Mouse (Mus musculus): ENCODE measurements around the gene Nwd2. TPM values are rescaled to one million over a fixed set of nuclear protein-coding genes. Genes with fewer than 3 reads are reported as not detected.

The Nwd2 gene
- total and polyA plus RNA-seq, 2 experiments from 2014 or later, result 13.7 to 21.0 TPM

DNA sequence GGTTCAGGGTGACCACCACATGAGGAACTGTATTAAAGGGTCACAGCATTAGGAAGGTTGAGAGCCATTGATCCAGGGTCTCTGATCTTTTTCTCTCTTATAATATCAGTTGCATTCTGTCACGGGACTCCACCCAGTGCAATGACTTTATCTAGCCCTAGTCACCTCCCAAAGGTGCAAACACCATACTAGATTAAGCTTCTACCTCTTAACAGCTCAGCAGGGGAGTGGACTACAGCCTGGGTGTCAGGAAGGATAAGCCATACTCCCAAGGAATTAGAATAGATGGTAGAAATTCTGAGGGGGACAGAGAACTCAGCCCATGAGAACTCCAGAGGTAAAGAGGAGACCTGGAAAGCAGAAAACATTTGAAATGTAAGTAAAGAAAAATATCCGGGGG is 188.9 kb downstream of the Nwd2 start:
- WGBS, result 89% methylated on average over 2 of the region's 2 CpGs
- Histone ChIP-seq H3K4me2 (ENCODE audit: low read depth, low read length, poor library complexity, severe bottlenecking) (no peak overlapping the region), H3K27me3 (ENCODE audit: insufficient read depth, low read length) (no peaks in the 10 kb centered on the region), H3K27ac (ENCODE audit: low read depth, low read length) (no peak overlapping the region), H3K36me3 (ENCODE audit: insufficient read depth, low read length) (no peaks in the 10 kb centered on the region), H3K4me3 (ENCODE audit: low read depth, low read length) (no peak overlapping the region), H3K9ac (replicated peaks; ENCODE audit: low read length, poor library complexity, severe bottlenecking) (no peak overlapping the region), H3K9me3 (ENCODE audit: low read length) (no peaks in the 10 kb centered on the region), H3K4me1 (ENCODE audit: insufficient read depth, low read length) (no peaks in the 10 kb centered on the region)
- DNase-seq (ENCODE audit: low spot score) (no peak), ATAC-seq (ENCODE audit: low FRiP score) (no peak)
- no peak for TF ChIP-seq CTCF (IDR thresholded peaks at IDR 0.05)

DNA sequence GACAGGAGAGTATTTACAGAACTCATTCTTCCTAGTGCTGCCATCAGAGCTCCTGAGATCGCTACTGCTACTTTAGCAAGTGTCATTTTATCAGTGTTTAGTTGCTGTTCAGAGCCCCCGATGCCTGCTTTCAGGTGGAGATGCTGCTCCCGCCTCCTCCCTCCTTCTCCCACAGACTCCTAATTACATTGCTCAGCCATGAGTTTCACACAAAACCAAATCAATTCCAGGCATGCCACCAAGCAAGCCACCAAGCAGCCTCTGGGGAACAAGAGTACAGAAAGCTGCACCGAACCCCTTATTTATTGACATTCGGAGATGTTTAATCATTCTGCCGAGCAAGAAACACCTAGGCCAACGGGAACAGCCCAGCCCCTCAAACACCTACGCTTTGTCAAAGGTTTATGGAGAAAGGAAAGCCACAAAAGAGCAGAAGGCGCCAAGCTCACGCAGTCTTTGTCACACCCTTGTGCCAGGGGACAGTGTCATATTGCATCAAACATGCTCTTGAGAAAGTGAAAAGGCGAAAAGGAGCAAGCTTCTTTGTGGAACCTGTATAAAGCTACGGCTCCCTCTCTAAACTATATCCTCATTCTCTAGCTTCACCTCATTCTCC is 191.0 kb downstream of the Nwd2 start:
- no peak for ATAC-seq (ENCODE audit: low FRiP score)
- 72% methylated on average over 12 of the region's 12 CpGs for WGBS

DNA sequence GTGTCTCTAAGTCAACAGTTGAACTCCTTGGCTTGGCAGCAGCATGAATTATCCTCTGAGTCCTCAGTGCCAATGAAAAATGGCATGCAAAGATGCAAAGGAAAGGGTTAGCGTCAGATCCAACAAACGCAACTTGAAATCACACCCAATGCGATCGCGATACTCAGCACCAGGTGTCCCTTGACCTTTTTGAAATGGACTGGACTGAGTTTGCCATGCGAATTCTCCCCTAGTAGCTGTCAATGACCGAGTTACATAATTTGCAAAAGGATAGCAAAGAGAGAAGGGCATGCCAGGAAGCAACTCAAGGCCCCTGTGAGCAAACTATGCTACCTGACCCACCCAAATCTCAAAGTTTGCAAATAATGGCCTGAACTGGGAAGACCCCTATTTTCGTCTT is 198.2 kb downstream of the Nwd2 start:
- no peaks in the 10 kb centered on the region for H3K4me1 ChIP-seq (ENCODE audit: insufficient read depth, low read length)
- H3K9ac ChIP-seq (replicated peaks; ENCODE audit: low read length, poor library complexity, severe bottlenecking), result no peak overlapping the region
- TF ChIP-seq CTCF (IDR thresholded peaks at IDR 0.05), result no peak
- no peaks in the 10 kb centered on the region for H3K27me3 ChIP-seq (ENCODE audit: insufficient read depth, low read length)
- ATAC-seq (ENCODE audit: low FRiP score), result no peak
- no peaks in the 10 kb centered on the region for H3K36me3 ChIP-seq (ENCODE audit: insufficient read depth, low read length)
- DNase-seq (ENCODE audit: low spot score), result no peak
- WGBS, result 97% methylated on average over 8 of the region's 8 CpGs
- no peaks in the 10 kb centered on the region for H3K9me3 ChIP-seq (ENCODE audit: low read length)
- H3K4me2 ChIP-seq (ENCODE audit: low read depth, low read length, poor library complexity, severe bottlenecking), result no peak overlapping the region
- no peak overlapping the region for H3K27ac ChIP-seq (ENCODE audit: low read depth, low read length)
- H3K4me3 ChIP-seq (ENCODE audit: low read depth, low read length), result no peak overlapping the region

More for the DNA sequence above, 191.0 kb downstream of the Nwd2 start:
- Histone ChIP-seq H3K9me3 (ENCODE audit: low read length) (no peaks in the 10 kb centered on the region), H3K4me1 (ENCODE audit: insufficient read depth, low read length) (no peaks in the 10 kb centered on the region), H3K27ac (ENCODE audit: low read depth, low read length) (no peak overlapping the region), H3K4me2 (ENCODE audit: low read depth, low read length, poor library complexity, severe bottlenecking) (no peak overlapping the region), H3K9ac (replicated peaks; ENCODE audit: low read length, poor library complexity, severe bottlenecking) (no peak overlapping the region), H3K4me3 (ENCODE audit: low read depth, low read length) (no peak overlapping the region), H3K27me3 (ENCODE audit: insufficient read depth, low read length) (no peaks in the 10 kb centered on the region), H3K36me3 (ENCODE audit: insufficient read depth, low read length) (no peaks in the 10 kb centered on the region)
- no peak for TF ChIP-seq CTCF (IDR thresholded peaks at IDR 0.05)
- DNase-seq (ENCODE audit: low spot score), result peak; percentile 24

DNA sequence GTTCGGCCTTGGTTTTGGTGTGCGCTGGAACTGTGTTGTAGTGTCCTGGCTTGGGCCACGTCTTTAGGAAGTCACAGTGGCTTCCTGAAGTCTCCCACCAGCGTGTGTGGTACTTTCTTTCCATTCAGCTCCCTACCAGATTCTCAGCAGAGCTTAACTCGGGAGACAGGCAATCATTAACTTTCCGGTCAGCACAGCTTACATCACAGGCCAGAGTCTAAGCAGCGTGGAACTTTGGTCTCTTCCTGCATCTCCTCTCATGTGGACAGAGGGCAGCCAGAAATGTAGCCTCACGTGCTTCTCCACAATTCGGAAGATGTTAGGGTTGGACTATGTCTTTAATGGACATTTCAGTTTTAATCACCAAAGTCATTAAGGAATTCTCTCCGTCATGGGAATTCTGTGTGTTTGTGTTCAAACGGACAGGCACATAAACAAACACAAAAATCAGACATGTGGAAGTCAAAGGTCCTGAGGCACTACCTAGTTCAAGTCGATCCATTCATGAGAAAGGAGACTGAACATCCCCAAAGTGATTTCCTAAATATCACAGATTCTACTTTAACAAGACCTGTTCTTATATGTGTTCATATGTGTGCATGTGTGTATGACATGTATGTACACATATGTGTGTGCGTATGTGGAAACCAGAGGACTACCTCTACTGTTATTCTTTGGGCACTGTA is 198.8 kb downstream of the Nwd2 start:
- DNase-seq (ENCODE audit: low spot score) (no peak), ATAC-seq (ENCODE audit: low FRiP score) (no peak)
- Histone ChIP-seq H3K4me3 (ENCODE audit: low read depth, low read length) (no peak overlapping the region), H3K9ac (replicated peaks; ENCODE audit: low read length, poor library complexity, severe bottlenecking) (no peak overlapping the region), H3K36me3 (ENCODE audit: insufficient read depth, low read length) (no peaks in the 10 kb centered on the region), H3K4me2 (ENCODE audit: low read depth, low read length, poor library complexity, severe bottlenecking) (no peak overlapping the region), H3K4me1 (ENCODE audit: insufficient read depth, low read length) (no peaks in the 10 kb centered on the region), H3K27me3 (ENCODE audit: insufficient read depth, low read length) (no peaks in the 10 kb centered on the region), H3K9me3 (ENCODE audit: low read length) (no peaks in the 10 kb centered on the region), H3K27ac (ENCODE audit: low read depth, low read length) (no peak overlapping the region)
- no peak for TF ChIP-seq CTCF (IDR thresholded peaks at IDR 0.05)
- 91% methylated on average over 13 of the region's 13 CpGs for WGBS

DNA sequence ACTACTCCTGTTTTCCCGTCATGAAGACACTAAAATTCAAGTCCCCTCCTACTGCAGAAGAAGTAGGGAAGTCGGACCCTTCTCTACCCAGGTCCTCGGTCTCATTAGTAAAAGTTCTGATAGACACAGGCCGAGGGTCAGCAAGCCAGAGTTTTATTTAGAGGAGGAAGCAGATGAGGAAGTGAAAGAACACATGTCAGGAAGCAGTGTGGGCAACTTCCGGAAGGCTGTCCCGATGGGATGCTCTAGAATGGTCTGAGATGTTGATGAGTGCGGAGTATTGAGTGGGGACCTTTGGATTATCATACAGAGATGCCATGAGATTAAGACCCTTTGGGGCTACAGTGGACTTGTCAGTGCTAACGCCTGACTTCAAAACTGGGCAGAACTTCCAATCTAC is 210.0 kb downstream of the Nwd2 start:
- Histone ChIP-seq H3K9ac (replicated peaks; ENCODE audit: low read length, poor library complexity, severe bottlenecking) (no peak overlapping the region), H3K36me3 (ENCODE audit: insufficient read depth, low read length) (no peaks in the 10 kb centered on the region), H3K4me2 (ENCODE audit: low read depth, low read length, poor library complexity, severe bottlenecking) (no peak overlapping the region), H3K4me1 (ENCODE audit: insufficient read depth, low read length) (no peaks in the 10 kb centered on the region), H3K4me3 (ENCODE audit: low read depth, low read length) (no peak overlapping the region), H3K27ac (ENCODE audit: low read depth, low read length) (no peak overlapping the region), H3K27me3 (ENCODE audit: insufficient read depth, low read length) (no peaks in the 10 kb centered on the region), H3K9me3 (ENCODE audit: low read length) (no peaks in the 10 kb centered on the region)
- no peak for ATAC-seq (ENCODE audit: low FRiP score)
- DNase-seq (ENCODE audit: low spot score), result no peak
- 91% methylated on average over 8 of the region's 8 CpGs for WGBS
- no peak for TF ChIP-seq CTCF (IDR thresholded peaks at IDR 0.05)

Other genes starting within 250 kb of the Nwd2 start
- 0.93 and 1.3 TPM in 2 replicates for gene 0610040J01Rik, start 163.3 kb downstream of the Nwd2 start, total RNA-seq (2014; rRNA removed)
- gene 0610040J01Rik, start 163.3 kb downstream of the Nwd2 start, polyA plus RNA-seq (2015; fragmentation: Nextera tagmentation; extraction: Ambion mirVana), result 2.9 and 3.2 TPM in 2 replicates

Data from midbrain, postnatal 0 days (tissue).